Mouse (Mus musculus) megakaryocyte, embryonic 14.5 days (primary cell): ENCODE results near the gene 4933427D14Rik.

Source experiments
- FLI1 ChIP-seq: IDR thresholded peaks from 2 replicates; pipeline ENCODE4 v1.6.1; 2012; ENCODE audit warnings: low read length, inconsistent platforms, mixed read lengths
- GATA1 ChIP-seq: IDR thresholded peaks from 3 replicates; pipeline ENCODE4 v1.6.1; 2012; ENCODE audit warnings: mixed read lengths, low read length, inconsistent platforms, borderline replicate concordance

GRCm38 (mm10) chr11:72207204-72207833, at the start of gene 4933427D14Rik, which contains the start of gene Txndc17:
- TF ChIP-seq FLI1 (no peak), GATA1 (no peak)
